Mouse (Mus musculus) embryonic facial prominence, embryonic 13.5 days (tissue): ENCODE results near the gene Zfhx3. TPM values are rescaled to one million over a fixed set of nuclear protein-coding genes. Genes with fewer than 3 reads are reported as not detected.
A peak's percentile ranks its signal among the peaks of the same experiment; 100 is the strongest.

Experiments used
- ATAC-seq: fragments of 200-750 bp; cut with Nextera tagmentation; 2 replicates; pipeline ENCODE4 v1.8.0; 2017; ENCODE audit warnings: low read depth; ENCODE audit not compliant: insufficient number of reproducible peaks, insufficient read depth, low FRiP score, low TSS enrichment
- H3K27ac ChIP-seq: fragments of 300-500 bp; sonication (generic); 2 replicates; pipeline ENCODE4 v1.5.1; 2015; ENCODE audit warnings: moderate library complexity, mild to moderate bottlenecking, inconsistent platforms
- H3K27me3 ChIP-seq: fragments of 300-500 bp; sonication (generic); 2 replicates; pipeline ENCODE4 v1.6.1; 2015; ENCODE audit warnings: mild to moderate bottlenecking, inconsistent platforms
- H3K36me3 ChIP-seq: fragments of 300-500 bp; sonication (generic); 2 replicates; pipeline ENCODE4 v1.6.1; 2015; ENCODE audit warnings: mild to moderate bottlenecking, inconsistent platforms
- H3K4me1 ChIP-seq: fragments of 300-500 bp; sonication (generic); 2 replicates; pipeline ENCODE4 v1.6.1; 2015; ENCODE audit warnings: inconsistent platforms
- H3K4me2 ChIP-seq: fragments of 300-500 bp; sonication (generic); 2 replicates; pipeline ENCODE4 v1.6.1; 2015; ENCODE audit warnings: moderate library complexity, mild to moderate bottlenecking, inconsistent platforms
- H3K4me3 ChIP-seq: fragments of 300-500 bp; sonication (generic); 2 replicates; pipeline ENCODE4 v1.5.1; 2015; ENCODE audit warnings: mild to moderate bottlenecking, inconsistent platforms
- H3K9ac ChIP-seq: fragments of 300-500 bp; sonication (generic); 2 replicates; pipeline ENCODE4 v1.6.1; 2015; ENCODE audit warnings: mild to moderate bottlenecking, inconsistent platforms
- H3K9me3 ChIP-seq: fragments of 300-500 bp; sonication (generic); 2 replicates; pipeline ENCODE4 v1.6.1; 2016; ENCODE audit warnings: inconsistent platforms
- WGBS: fragments of 180-500 bp; shearing (Covaris S2); methylation state at CpG from one replicate; pipeline ENCODE4 v1.1.7; 2015; ENCODE audit warnings: mixed read lengths; 5-methylcytosine and 5-hydroxymethylcytosine counted together
- polyA plus RNA-seq: library from polyadenylated mRNA; unstranded; fragments of >200 nt; fragmentation: Nextera tagmentation; extraction: Ambion mirVana; gene quantifications from 2 replicates; pipeline ENCODE4 v1.2.1, GENCODE M21; 2015

Gene Zfhx3
- polyA plus RNA-seq, 1 experiment from 2014 or later = 29.9 TPM

DNA sequence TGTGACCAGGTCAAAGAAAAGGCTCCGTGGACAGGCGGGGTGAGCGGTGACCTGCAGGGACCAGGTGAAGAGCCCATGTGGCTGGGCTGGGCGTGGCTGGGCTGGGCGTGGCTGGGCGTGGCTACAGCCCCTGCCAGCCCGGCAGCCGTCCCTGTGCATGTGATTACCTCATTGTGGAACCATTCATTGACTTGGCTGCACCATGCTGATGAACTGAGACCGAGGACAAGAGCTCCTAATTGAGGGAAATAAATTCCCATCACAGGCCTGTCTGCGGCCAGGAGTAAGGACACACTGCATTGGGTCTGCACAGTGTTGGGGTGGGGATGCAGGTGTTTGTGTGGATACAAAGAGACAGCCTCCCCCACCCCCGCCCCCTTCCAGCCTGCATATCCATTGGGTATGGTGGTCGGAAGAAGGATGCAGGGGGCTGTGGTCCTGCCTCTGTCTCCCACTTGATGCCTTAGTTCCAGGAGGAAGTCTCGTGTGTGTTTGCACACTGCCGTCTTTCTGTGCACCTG, 956.9 kb downstream of the Zfhx3 start:
- Histone ChIP-seq H3K4me3 (no peak overlapping the region), H3K27ac (no peak overlapping the region), H3K9ac (no peak overlapping the region), H3K4me1 (peaks cover 91% of the 10 kb centered on the region), H3K36me3 (no peaks in the 10 kb centered on the region), H3K9me3 (no peaks in the 10 kb centered on the region), H3K4me2 (no peak overlapping the region), H3K27me3 (no peaks in the 10 kb centered on the region)
- no peak for ATAC-seq
- 75% methylated on average over 14 of the region's 14 CpGs for WGBS

DNA sequence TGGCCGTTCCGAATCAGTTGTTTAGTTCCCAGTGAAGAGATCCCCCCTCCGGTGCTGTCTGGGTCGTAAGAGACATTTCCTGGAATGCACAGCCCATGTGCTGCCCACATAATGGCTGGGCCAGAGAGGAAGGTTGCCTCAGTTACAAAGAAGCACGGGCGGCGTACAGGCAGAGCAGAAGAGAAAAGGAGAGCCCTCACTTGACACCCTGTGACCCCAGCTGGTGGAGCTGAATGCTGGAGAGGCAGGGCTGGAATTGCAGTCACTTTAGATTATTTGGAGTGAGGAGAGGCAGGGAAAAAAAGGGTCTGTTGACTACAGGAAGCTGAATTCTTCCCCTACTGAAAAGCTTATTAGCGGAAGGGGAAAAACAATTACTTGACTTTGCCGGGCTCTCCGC, 958.1 kb downstream of the Zfhx3 start:
- 34% methylated on average over 10 of the region's 10 CpGs for WGBS
- ATAC-seq = no peak
- Histone ChIP-seq H3K4me2 (no peak overlapping the region), H3K9ac (peak overlapping the region; percentile 36; the same call in 1 of the 2 replicates), H3K4me3 (no peak overlapping the region), H3K27ac (peak overlapping the region; percentile 24; the same call in 1 of the 2 replicates), H3K4me1 (peaks cover 91% of the 10 kb centered on the region), H3K27me3 (no peaks in the 10 kb centered on the region), H3K9me3 (no peaks in the 10 kb centered on the region), H3K36me3 (no peaks in the 10 kb centered on the region)

DNA sequence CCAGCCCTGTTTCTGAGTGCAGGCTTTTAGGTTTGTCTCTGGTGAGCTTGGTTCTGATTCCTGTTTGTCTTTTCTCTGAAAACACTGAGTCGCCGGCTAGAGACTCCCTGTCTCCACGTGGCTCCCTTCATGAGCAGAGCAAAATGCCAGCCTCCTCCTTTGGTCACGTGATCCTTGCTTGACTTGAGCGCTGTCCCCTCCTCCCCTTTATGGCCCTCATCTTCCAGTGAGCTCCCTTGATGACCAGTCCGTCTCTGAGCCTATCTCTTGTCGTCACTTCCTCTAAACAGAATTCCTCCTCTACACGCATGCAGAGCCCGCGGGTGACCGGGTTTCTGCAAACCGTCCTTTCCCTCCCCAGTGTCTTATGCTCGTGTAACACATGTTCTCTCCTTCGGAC, 958.8 kb downstream of the Zfhx3 start:
- ATAC-seq = no peak
- Histone ChIP-seq H3K27ac (0 out of 2 replicates have a peak overlapping the region, but pooled peaks have one; percentile 24), H3K9ac (no peak overlapping the region), H3K4me2 (no peak overlapping the region), H3K36me3 (no peaks in the 10 kb centered on the region), H3K27me3 (no peaks in the 10 kb centered on the region), H3K4me1 (peaks cover 89% of the 10 kb centered on the region), H3K9me3 (no peaks in the 10 kb centered on the region), H3K4me3 (no peak overlapping the region)
- 66% methylated on average over 14 of the region's 14 CpGs for WGBS

DNA sequence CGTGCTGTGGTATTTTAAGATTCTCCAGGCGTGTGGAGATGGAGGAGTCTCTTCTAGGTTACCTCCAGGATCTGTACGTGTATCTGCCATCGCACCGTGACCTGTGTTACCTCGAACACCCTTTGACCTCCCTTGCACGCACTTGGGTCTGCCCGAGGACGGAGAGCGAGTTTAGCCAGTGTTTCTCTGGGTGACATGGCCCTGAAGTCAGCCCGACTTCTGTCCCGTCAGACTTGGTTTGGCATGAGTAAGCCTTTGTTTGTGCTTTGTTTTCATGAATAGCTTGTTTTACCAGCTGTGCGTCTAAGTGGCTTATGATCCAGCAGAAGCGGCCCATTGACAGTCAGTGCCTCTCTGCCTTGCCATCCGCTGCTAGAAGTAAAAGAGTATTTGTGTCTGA, 961.1 kb downstream of the Zfhx3 start:
- 63% methylated on average over 15 of the region's 15 CpGs for WGBS

DNA sequence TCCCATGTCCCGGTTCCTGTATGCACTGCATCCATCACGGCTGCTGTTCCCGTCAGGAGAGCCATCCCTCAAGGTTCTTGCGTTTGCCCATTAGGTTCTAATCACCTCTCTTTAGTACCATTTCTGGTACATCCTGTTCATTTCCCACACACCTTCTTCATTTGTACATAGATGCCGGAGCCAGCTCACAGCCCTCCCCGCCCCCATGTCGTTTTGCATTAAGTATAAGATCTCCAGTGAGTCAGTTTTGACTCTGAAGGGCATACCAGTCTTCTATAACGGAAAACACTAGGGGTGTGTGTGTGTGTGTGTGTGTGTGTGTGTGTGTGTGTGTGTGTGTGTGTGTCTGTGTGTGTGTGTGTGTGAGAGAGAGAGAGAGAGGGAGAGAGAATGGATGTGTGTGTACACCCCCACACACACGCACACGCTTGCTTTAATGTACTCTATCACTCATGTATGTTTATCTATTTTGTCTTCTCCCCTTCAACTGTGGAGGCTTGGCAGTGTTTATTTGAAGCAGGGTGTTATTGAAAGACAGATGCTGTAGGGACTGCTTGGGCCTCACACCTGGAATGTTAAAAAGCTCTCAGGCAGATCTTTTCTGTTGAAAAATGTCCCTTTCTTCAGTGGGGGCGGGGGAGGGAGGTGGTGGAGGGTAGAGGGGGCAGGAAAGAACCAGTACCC, 962.0 kb downstream of the Zfhx3 start:
- ATAC-seq = no peak
- Histone ChIP-seq H3K4me1 (peaks cover 77% of the 10 kb centered on the region), H3K36me3 (no peaks in the 10 kb centered on the region), H3K27me3 (no peaks in the 10 kb centered on the region), H3K9ac (no peak overlapping the region), H3K27ac (0 out of 2 replicates have a peak overlapping the region, but pooled peaks have one; percentile 18), H3K9me3 (no peaks in the 10 kb centered on the region), H3K4me3 (no peak overlapping the region), H3K4me2 (no peak overlapping the region)
- 54% methylated on average over 11 of the region's 11 CpGs for WGBS

More for the DNA sequence above, 961.1 kb downstream of the Zfhx3 start:
- no peaks in the 10 kb centered on the region for H3K36me3 ChIP-seq
- no peaks in the 10 kb centered on the region for H3K9me3 ChIP-seq
- H3K27ac ChIP-seq = 0 out of 2 replicates have a peak overlapping the region, but pooled peaks have one; percentile 17
- H3K27me3 ChIP-seq = no peaks in the 10 kb centered on the region
- H3K4me1 ChIP-seq = peaks cover 79% of the 10 kb centered on the region
- no peak for ATAC-seq
- H3K4me2 ChIP-seq = no peak overlapping the region
- H3K9ac ChIP-seq = no peak overlapping the region
- no peak overlapping the region for H3K4me3 ChIP-seq

DNA sequence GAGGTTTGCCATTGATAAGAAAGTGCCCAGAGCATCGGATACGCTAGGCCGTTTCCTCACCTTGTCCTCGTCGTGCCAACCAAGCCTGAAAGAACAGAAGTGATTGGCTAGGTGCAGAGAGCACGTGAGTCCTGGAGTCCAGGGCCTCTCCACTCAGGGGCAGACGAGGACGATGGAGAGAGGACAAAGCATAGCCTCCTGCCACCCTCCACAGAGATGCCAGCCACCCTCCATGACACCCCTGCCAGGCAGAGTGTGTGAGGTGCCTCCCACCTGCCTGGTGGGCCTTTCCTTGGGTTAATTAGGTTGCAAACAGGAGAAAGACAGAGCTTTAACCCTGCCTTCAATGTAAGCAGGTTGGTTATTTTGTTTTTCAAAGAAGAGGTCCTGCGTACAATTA, 965.6 kb downstream of the Zfhx3 start:
- no peak overlapping the region for H3K4me3 ChIP-seq
- ATAC-seq = no peak
- no peaks in the 10 kb centered on the region for H3K9me3 ChIP-seq
- no peaks in the 10 kb centered on the region for H3K27me3 ChIP-seq
- H3K4me1 ChIP-seq = peaks cover 60% of the 10 kb centered on the region
- no peak overlapping the region for H3K4me2 ChIP-seq
- H3K27ac ChIP-seq = no peak overlapping the region
- H3K9ac ChIP-seq = 0 out of 2 replicates have a peak overlapping the region, but pooled peaks have one; percentile 27
- no peaks in the 10 kb centered on the region for H3K36me3 ChIP-seq
- 82% methylated on average over 9 of the region's 9 CpGs for WGBS

DNA sequence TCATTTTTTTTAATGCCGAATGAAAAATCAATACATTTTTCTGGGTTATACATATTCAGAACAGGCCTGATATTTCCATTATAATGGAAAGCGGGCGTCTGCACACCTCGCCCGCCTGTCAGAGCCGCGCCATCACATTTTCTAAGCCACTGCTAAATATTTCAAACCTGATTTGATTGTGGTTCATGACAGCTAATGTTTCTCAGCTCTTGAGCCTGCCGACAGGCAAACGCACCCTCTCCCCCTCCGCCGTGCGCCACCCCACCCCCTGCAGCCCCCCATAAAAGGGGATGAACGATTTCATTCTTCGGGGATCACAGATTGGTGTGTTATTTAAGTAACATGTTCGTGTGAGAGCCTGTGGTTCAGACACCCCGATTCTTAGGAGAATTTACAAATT, 966.1 kb downstream of the Zfhx3 start:
- H3K27ac ChIP-seq = no peak overlapping the region
- H3K36me3 ChIP-seq = no peaks in the 10 kb centered on the region
- H3K4me1 ChIP-seq = peaks cover 55% of the 10 kb centered on the region
- no peak for ATAC-seq
- no peak overlapping the region for H3K4me3 ChIP-seq
- WGBS = 59% methylated on average over 16 of the region's 16 CpGs
- H3K9ac ChIP-seq = no peak overlapping the region
- H3K27me3 ChIP-seq = no peaks in the 10 kb centered on the region
- no peak overlapping the region for H3K4me2 ChIP-seq
- H3K9me3 ChIP-seq = no peaks in the 10 kb centered on the region

DNA sequence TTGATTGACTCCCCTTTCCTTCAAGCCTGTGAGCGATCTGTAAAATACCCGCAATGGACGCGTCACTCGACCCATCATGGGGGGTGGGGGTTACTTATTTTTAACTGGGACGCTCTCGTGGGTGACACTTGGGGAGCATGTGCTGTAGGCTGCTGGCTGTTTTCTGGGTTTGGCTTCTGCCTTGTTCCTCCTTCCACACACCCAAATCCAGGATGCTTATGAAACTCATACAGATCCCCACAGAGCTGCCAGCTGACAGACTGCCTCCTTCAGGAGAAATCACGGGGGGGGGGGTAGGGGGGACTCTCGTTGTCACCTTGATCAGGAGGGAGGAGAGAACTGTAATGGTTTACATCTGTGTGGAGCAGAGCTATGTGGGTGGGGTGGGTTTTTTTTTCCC, 966.6 kb downstream of the Zfhx3 start:
- 54% methylated on average over 9 of the region's 9 CpGs for WGBS

DNA sequence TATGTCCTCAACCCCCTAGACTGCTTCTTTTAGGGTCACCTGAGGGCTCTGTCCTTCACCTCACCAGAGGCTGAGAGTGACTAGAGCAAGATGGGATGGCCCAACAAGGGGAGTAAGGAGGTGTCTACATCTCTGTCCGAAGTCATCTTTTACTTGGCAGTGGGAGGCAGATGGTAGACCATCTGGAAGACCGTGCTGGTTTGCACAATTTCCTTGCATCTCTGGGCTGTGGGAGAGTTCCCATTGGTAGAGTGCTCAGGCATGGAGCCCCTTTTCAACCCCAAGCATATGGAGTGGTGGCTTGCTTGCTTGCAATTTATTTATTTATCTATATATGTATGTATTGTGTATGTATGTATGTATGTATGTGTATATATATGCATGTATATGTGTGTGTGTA, 967.0 kb downstream of the Zfhx3 start:
- no peak for ATAC-seq
- H3K4me1 ChIP-seq = peaks cover 46% of the 10 kb centered on the region

More for the DNA sequence above, 966.6 kb downstream of the Zfhx3 start:
- H3K4me1 ChIP-seq = peaks cover 50% of the 10 kb centered on the region
- no peaks in the 10 kb centered on the region for H3K9me3 ChIP-seq
- H3K27me3 ChIP-seq = no peaks in the 10 kb centered on the region
- H3K36me3 ChIP-seq = no peaks in the 10 kb centered on the region
- ATAC-seq = no peak
- H3K4me2 ChIP-seq = no peak overlapping the region
- H3K9ac ChIP-seq = no peak overlapping the region
- no peak overlapping the region for H3K27ac ChIP-seq
- H3K4me3 ChIP-seq = no peak overlapping the region

DNA sequence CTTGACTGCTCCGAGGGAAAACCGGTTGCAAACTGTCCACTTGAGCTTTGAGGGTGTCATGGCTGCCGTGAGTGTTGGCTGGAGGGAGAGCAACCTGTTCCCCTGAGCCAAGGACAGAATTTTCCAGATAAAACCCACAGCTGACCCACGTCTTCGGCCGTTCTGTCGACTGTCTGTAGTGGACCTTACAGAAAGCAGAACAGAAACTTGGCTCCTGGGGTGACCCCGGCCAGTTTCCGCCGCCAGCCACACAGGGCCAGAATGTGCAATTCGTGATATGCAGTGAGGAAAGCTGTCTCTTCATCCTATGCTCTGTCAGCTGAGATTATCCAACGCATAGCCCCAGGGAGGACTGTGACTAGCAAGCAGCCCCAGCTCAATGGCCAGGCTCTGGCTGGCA, 968.4 kb downstream of the Zfhx3 start:
- 0 out of 2 replicates have a peak, but pooled peaks cover 4% of the 10 kb centered on the region for H3K36me3 ChIP-seq
- no peaks in the 10 kb centered on the region for H3K27me3 ChIP-seq
- no peak overlapping the region for H3K9ac ChIP-seq
- no peak for ATAC-seq
- 0 out of 2 replicates have a peak overlapping the region, but pooled peaks have one; percentile 1 for H3K4me2 ChIP-seq
- peak overlapping the region; percentile 45 for H3K27ac ChIP-seq
- no peak overlapping the region for H3K4me3 ChIP-seq
- 78% methylated on average over 12 of the region's 12 CpGs for WGBS
- no peaks in the 10 kb centered on the region for H3K9me3 ChIP-seq
- peaks cover 39% of the 10 kb centered on the region for H3K4me1 ChIP-seq

More for the DNA sequence above, 967.0 kb downstream of the Zfhx3 start:
- H3K4me2 ChIP-seq = no peak overlapping the region
- H3K27me3 ChIP-seq = no peaks in the 10 kb centered on the region
- H3K9ac ChIP-seq = no peak overlapping the region
- 0 out of 2 replicates have a peak, but pooled peaks cover 3% of the 10 kb centered on the region for H3K36me3 ChIP-seq
- no peak overlapping the region for H3K4me3 ChIP-seq
- 76% methylated on average over 2 of the region's 2 CpGs for WGBS
- no peak overlapping the region for H3K27ac ChIP-seq
- no peaks in the 10 kb centered on the region for H3K9me3 ChIP-seq

DNA sequence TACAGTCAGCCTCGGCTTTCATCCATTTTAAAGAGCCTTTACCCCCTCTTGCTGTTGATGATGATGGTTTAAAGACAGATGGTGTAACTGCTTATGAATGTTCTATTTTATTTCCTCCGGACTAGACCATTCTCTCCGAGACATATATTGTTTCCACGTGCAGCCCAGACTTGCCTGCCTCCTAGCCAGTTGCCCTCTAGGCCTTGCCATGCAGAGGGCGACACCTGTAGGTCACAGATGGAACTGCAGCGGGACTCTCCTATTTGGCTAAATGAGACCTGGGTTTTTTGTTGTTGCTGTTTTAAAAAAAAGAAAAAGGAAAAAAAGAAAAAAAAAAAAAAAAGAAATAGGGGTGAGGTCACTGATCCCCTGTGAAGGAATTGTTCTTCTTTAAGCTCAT, 969.1 kb downstream of the Zfhx3 start:
- H3K4me2 ChIP-seq = peak overlapping the region; percentile 1; the same call in 1 of the 2 replicates
- no peak overlapping the region for H3K9ac ChIP-seq
- H3K9me3 ChIP-seq = no peaks in the 10 kb centered on the region
- peaks cover 9% of the 10 kb centered on the region for H3K36me3 ChIP-seq
- H3K4me3 ChIP-seq = no peak overlapping the region
- H3K4me1 ChIP-seq = peaks cover 41% of the 10 kb centered on the region
- 4% methylated on average over 6 of the region's 6 CpGs for WGBS
- H3K27me3 ChIP-seq = no peaks in the 10 kb centered on the region
- no peak for ATAC-seq
- no peak overlapping the region for H3K27ac ChIP-seq

DNA sequence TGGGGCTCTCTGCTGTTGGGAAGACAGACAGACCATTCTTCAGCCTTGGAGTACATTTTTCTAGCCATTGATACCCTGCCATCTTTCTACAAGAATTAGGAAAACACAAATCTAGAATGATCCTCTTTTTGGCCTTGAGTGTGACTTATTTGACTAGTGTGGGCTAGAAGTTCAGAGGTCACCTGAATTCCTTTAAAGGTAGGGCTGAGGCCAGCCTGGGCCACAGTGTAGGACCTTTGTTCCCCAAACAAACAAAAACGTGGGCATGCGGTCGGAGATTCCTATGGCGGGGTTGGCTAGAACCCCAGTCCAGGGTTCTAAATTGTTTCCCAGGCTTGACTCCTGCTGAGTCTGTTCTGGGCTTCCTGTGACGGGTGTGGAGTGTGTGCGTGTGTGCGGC, 970.6 kb downstream of the Zfhx3 start:
- Histone ChIP-seq H3K27me3 (no peaks in the 10 kb centered on the region), H3K9ac (no peak overlapping the region), H3K4me3 (no peak overlapping the region), H3K36me3 (peaks cover 14% of the 10 kb centered on the region), H3K4me1 (peaks cover 36% of the 10 kb centered on the region), H3K4me2 (no peak overlapping the region), H3K9me3 (no peaks in the 10 kb centered on the region), H3K27ac (no peak overlapping the region)
- 93% methylated on average over 7 of the region's 7 CpGs for WGBS
- no peak for ATAC-seq
